21 mouse cellular contexts compared by ENCODE assay signal in the genomic region with DNA sequence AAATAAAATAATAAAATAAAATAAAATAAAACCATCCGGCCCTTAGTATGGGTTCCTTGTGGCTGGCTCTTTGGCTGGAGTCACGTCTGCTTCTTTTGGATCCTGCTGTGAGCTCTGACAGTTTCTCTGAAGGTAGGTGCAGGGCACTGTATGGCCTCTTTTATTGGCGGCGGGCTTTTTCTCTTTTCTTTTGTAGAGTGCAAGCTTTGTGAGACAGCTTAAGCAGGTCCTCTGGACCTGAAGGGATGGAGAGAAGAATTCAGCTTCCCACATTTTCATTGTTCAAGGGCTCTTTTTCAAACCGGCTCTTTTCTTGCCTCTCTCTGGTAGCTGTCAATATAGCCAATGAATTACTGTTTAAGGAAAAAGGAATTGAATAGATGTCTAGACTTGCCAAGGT. TPM values are rescaled to one million over a fixed set of nuclear protein-coding genes. Genes with fewer than 3 reads are reported as not detected.
DNase-seq lines count a peak whose midpoint lies in the region; ATAC-seq lines count a peak whose summit lies in the region.
"Had no signal": no experiment of that assay in that cellular context is flagged by ENCODE, and none has a peak within 500 bp of the region (broad histone marks: within the 10 kb centered on the region; RNA-seq: fewer than 3 reads in every experiment).

No protein-coding gene starts in this region.

- no peaks in the 10 kb centered on the region; the same call in 1 of the 2 replicates for H3K9me3 ChIP-seq in forebrain, embryonic 10.5 days
- H3K9me3 ChIP-seq in forebrain, embryonic 16.5 days (ENCODE audit: control insufficient read depth, low read length) = no peaks in the 10 kb centered on the region
- H3K9me3 ChIP-seq in neural tube, embryonic 11.5 days (ENCODE audit: control insufficient read depth, low read length) = no peaks in the 10 kb centered on the region
- no peaks in the 10 kb centered on the region for H3K9me3 ChIP-seq in midbrain, embryonic 13.5 days
- H3K9me3 ChIP-seq: embryonic facial prominence, embryonic 12.5 days; heart, embryonic 13.5 days had no signal

- WGBS in forebrain, embryonic 10.5 days = 25% methylated on average over 5 of the region's 5 CpGs
- WGBS in forebrain, embryonic 16.5 days = 3% methylated on average over 5 of the region's 5 CpGs
- WGBS in neural tube, embryonic 11.5 days = 32% methylated on average over 5 of the region's 5 CpGs
- WGBS in midbrain, embryonic 13.5 days = 7% methylated on average over 5 of the region's 5 CpGs

- H3K9ac ChIP-seq in forebrain, embryonic 16.5 days (replicated peaks; ENCODE audit: low read depth, low read length) = no peak overlapping the region
- H3K9ac ChIP-seq in neural tube, embryonic 11.5 days (ENCODE audit: low read length) = no peak overlapping the region
- H3K9ac ChIP-seq in midbrain, embryonic 13.5 days (replicated peaks) = no peak overlapping the region
- H3K9ac ChIP-seq: embryonic facial prominence, embryonic 12.5 days; heart, embryonic 13.5 days; hindbrain, embryonic 14.5 days had no signal

- H3K4me2 ChIP-seq in forebrain, embryonic 16.5 days (ENCODE audit: low read length) = no peak overlapping the region
- H3K4me2 ChIP-seq in neural tube, embryonic 11.5 days (ENCODE audit: low read depth) = no peak overlapping the region
- H3K4me2 ChIP-seq in midbrain, embryonic 13.5 days (replicated peaks) = no peak overlapping the region
- H3K4me2 ChIP-seq: embryonic facial prominence, embryonic 12.5 days; heart, embryonic 13.5 days; hindbrain, embryonic 14.5 days had no signal

- no peak for DNase-seq in forebrain, embryonic 10.5 days (ENCODE audit: extremely low spot score, low spot score)
- DNase-seq in neural tube, embryonic 11.5 days (ENCODE audit: low spot score) = peak; percentile 20
- no peak for DNase-seq in neural tube, embryonic 10.5 days (ENCODE audit: extremely low spot score, low spot score)
- no peak for DNase-seq in adrenal gland, postnatal 14 days
- DNase-seq: cerebellum, adult 8-10 months; gastrocnemius, postnatal 36 days; heart, adult 2 months; heart, postnatal 14 days; kidney, adult 2 months; right cerebral cortex, postnatal 14 days had no signal

- H3K4me1 ChIP-seq in forebrain, embryonic 10.5 days = peaks cover 57% of the 10 kb centered on the region
- peaks cover 9% of the 10 kb centered on the region for H3K4me1 ChIP-seq in forebrain, embryonic 16.5 days (replicated peaks; ENCODE audit: control insufficient read depth, insufficient read depth, low read length)
- peaks cover 10% of the 10 kb centered on the region for H3K4me1 ChIP-seq in neural tube, embryonic 11.5 days (ENCODE audit: control insufficient read depth, insufficient read depth, low read length)
- H3K4me1 ChIP-seq in midbrain, embryonic 13.5 days (replicated peaks) = peaks cover 31% of the 10 kb centered on the region

- H3K27me3 ChIP-seq in forebrain, embryonic 10.5 days (ENCODE audit: poor library complexity, severe bottlenecking) = no peaks in the 10 kb centered on the region
- no peaks in the 10 kb centered on the region for H3K27me3 ChIP-seq in forebrain, embryonic 16.5 days (replicated peaks; ENCODE audit: control insufficient read depth, insufficient read depth, low read length)
- no peaks in the 10 kb centered on the region for H3K27me3 ChIP-seq in neural tube, embryonic 11.5 days (ENCODE audit: control insufficient read depth, insufficient read depth, low read length)
- no peaks in the 10 kb centered on the region for H3K27me3 ChIP-seq in midbrain, embryonic 13.5 days
- H3K27me3 ChIP-seq: embryonic facial prominence, embryonic 12.5 days; heart, embryonic 13.5 days had no signal

- peak overlapping the region; percentile 84 for H3K27ac ChIP-seq in forebrain, embryonic 10.5 days
- no peak overlapping the region for H3K27ac ChIP-seq in forebrain, embryonic 16.5 days (ENCODE audit: low read length)
- no peak overlapping the region for H3K27ac ChIP-seq in neural tube, embryonic 11.5 days (ENCODE audit: low read depth, low read length)
- 0 out of 2 replicates have a peak overlapping the region, but pooled peaks have one; percentile 51 for H3K27ac ChIP-seq in midbrain, embryonic 13.5 days
- H3K27ac ChIP-seq: embryonic facial prominence, embryonic 12.5 days; heart, adult 2 months; heart, embryonic 13.5 days; hindbrain, embryonic 14.5 days; kidney, postnatal 0 days; left cerebral cortex, adult 2 months; macrophage had no signal

- no peaks in the 10 kb centered on the region for H3K36me3 ChIP-seq in forebrain, embryonic 10.5 days (replicated peaks)
- H3K36me3 ChIP-seq in forebrain, embryonic 16.5 days (ENCODE audit: control insufficient read depth, insufficient read depth) = no peaks in the 10 kb centered on the region
- H3K36me3 ChIP-seq in neural tube, embryonic 11.5 days (ENCODE audit: control insufficient read depth, insufficient read depth, low read length) = no peaks in the 10 kb centered on the region
- no peaks in the 10 kb centered on the region for H3K36me3 ChIP-seq in midbrain, embryonic 13.5 days
- H3K36me3 ChIP-seq: embryonic facial prominence, embryonic 12.5 days; heart, embryonic 13.5 days had no signal

- H3K4me3 ChIP-seq in forebrain, embryonic 10.5 days = no peak overlapping the region
- no peak overlapping the region for H3K4me3 ChIP-seq in forebrain, embryonic 16.5 days (replicated peaks; ENCODE audit: low read length)
- no peak overlapping the region for H3K4me3 ChIP-seq in neural tube, embryonic 11.5 days (ENCODE audit: low read depth, low read length)
- H3K4me3 ChIP-seq in midbrain, embryonic 13.5 days (replicated peaks) = no peak overlapping the region
- H3K4me3 ChIP-seq: embryonic facial prominence, embryonic 12.5 days; heart, adult 2 months; heart, embryonic 13.5 days; left cerebral cortex, adult 2 months had no signal

- no peak for ATAC-seq in forebrain, embryonic 16.5 days
- no peak for ATAC-seq in neural tube, embryonic 11.5 days (ENCODE audit: insufficient read depth, low FRiP score, low TSS enrichment)
- 0 out of 2 replicates have a peak, but pooled peaks have one; percentile 49 for ATAC-seq in midbrain, embryonic 13.5 days
- no peak for ATAC-seq in monocyte, adult 5-6 weeks (replicated peaks; ENCODE audit: insufficient number of reproducible peaks, low FRiP score, low TSS enrichment, poor library complexity, severe bottlenecking)
- ATAC-seq: CD4-positive, CD25-positive, alpha-beta regulatory T cell, adult 4 months; lung, postnatal 0 days had no signal

RNA-seq across cellular contexts. Expression of gene Foxk1, which starts 5.4 kb away (rescaled TPM):
- 4.3 and 5.2 TPM in 2 replicates for polyA plus RNA-seq in forebrain, embryonic 10.5 days (2016; fragmentation: Nextera tagmentation; extraction: Ambion mirVana)
- polyA plus RNA-seq in forebrain, embryonic 16.5 days (2015; fragmentation: Nextera tagmentation; extraction: Ambion mirVana) = 4.1 and 4.6 TPM in 2 replicates
- polyA plus RNA-seq in neural tube, embryonic 11.5 days (2014; fragmentation: Nextera tagmentation; extraction: Ambion mirVana) = 3.9 and 4.7 TPM in 2 replicates
- polyA plus RNA-seq in midbrain, embryonic 13.5 days (2015; fragmentation: Nextera tagmentation; extraction: Ambion mirVana) = 4.8 and 5.1 TPM in 2 replicates
- 20.2 and 26.4 TPM in 2 replicates for total RNA-seq in adrenal gland, postnatal 14 days (2021)
- total RNA-seq in monocyte, adult 5-6 weeks (2017) = 17.6 to 31.2 TPM (median 21.7 TPM) in 3 replicates

Comparison
In these comparisons a context has a peak if more than half of its experiments do, and no peak if none do; other contexts are left out.
1. H3K27ac ChIP-seq: peak in forebrain, embryonic 10.5 days (single experiment) and midbrain, embryonic 13.5 days (single experiment); none in forebrain, embryonic 16.5 days (single experiment) and neural tube, embryonic 11.5 days (single experiment).